Mouse (Mus musculus) lung, postnatal 0 days (tissue): ENCODE results near the gene Stk32b.

Experiments
- CTCF ChIP-seq: IDR thresholded peaks from 2 replicates; pipeline ENCODE4 v1.5.1; 2016; ENCODE audit warnings: antibody characterized with exemption, mild to moderate bottlenecking
- EP300 ChIP-seq: IDR thresholded peaks from 2 replicates; pipeline ENCODE4 v1.6.1; 2016; ENCODE audit warnings: antibody characterized with exemption, mild to moderate bottlenecking, control low read depth

DNA sequence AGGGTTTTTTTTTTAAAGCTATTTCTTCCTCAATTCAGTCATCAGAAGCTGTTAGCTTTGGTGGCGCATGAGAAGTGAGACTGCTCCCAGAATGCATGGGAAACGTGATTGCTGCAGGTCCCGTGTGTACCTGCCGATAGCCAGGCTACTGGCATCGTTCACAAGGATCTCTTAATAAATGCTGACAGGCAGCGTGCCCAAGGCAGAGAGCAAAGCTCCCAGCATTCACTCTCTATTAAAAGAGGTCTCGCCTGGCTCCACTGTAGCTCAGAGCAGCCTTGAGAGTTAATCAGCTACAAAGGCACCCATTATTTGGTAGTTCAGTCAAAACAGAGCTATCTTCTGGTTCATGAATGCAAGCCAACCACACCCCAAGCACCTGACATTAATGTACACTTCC, 72.9 kb downstream of the Stk32b start:
- no peak for TF ChIP-seq CTCF
- TF ChIP-seq EP300, result no peak
